8 mouse cellular contexts compared by ENCODE assay signal in the genomic region with DNA sequence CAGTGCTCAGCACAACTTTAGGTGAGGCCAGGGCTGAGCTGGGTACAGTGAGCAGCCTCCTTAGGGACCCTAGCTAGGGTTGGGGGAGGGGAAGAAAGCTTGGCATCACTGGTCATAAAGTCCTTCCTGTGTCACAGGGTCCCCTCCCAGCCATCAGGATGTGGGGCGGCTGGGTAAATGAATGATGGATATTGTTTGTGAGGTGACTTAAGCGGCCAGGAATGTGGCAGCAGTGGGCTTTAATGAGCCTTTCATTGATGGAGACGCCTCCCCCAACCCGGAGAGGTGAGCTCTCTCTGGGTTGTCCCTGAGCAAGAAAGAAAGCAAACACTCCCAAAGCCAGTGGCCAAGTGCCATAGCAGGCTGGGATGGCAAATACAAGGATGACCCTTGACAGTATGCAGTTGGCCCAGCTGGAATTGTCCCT. TPM values are rescaled to one million over a fixed set of nuclear protein-coding genes. Genes with fewer than 3 reads are reported as not detected.
DNase-seq lines count a peak whose midpoint lies in the region; ATAC-seq and TF ChIP-seq lines count a peak whose summit lies in the region.

No protein-coding gene starts in this region.

- H3K4me1 ChIP-seq in E14TG2a.4 (replicated peaks; ENCODE audit: low read depth, low read length) = peaks cover 99% of the 10 kb centered on the region
- peaks cover 58% of the 10 kb centered on the region for H3K4me1 ChIP-seq in hindbrain, embryonic 12.5 days
- peaks cover 73% of the 10 kb centered on the region for H3K4me1 ChIP-seq in limb, embryonic 15.5 days
- H3K4me1 ChIP-seq in neural tube, embryonic 15.5 days = peaks cover 71% of the 10 kb centered on the region

- peak; percentile 74 for DNase-seq in embryo, embryonic 11 days
- DNase-seq in left cerebral cortex, postnatal 4 days = no peak
- DNase-seq in spleen, postnatal 14 days (ENCODE audit: low spot score in 2 of 2) = no peak
- DNase-seq in cerebellum, adult 9-11 months = no peak

- WGBS in hindbrain, embryonic 12.5 days = 7% methylated on average over 4 of the region's 4 CpGs
- 12% methylated on average over 4 of the region's 4 CpGs for WGBS in limb, embryonic 15.5 days
- 7% methylated on average over 4 of the region's 4 CpGs for WGBS in neural tube, embryonic 15.5 days

- no peak for TF ChIP-seq CTCF in E14TG2a.4 (conservative IDR thresholded peaks at IDR 0.05; ENCODE audit: low read length)

- peak overlapping the region; percentile 23 for H3K4me2 ChIP-seq in hindbrain, embryonic 12.5 days (replicated peaks)
- H3K4me2 ChIP-seq in limb, embryonic 15.5 days = peak overlapping the region; percentile 14; the same call in 1 of the 2 replicates
- no peak overlapping the region for H3K4me2 ChIP-seq in neural tube, embryonic 15.5 days

- H3K4me3 ChIP-seq in E14TG2a.4 (replicated peaks; ENCODE audit: low read length) = peak overlapping the region; percentile 37
- H3K4me3 ChIP-seq in hindbrain, embryonic 12.5 days = no peak overlapping the region
- no peak overlapping the region for H3K4me3 ChIP-seq in limb, embryonic 15.5 days
- no peak overlapping the region for H3K4me3 ChIP-seq in neural tube, embryonic 15.5 days (replicated peaks)

- H3K36me3 ChIP-seq in E14TG2a.4 (ENCODE audit: insufficient read depth, low read length) = peaks cover 94% of the 10 kb centered on the region
- H3K36me3 ChIP-seq in hindbrain, embryonic 12.5 days = 0 out of 2 replicates have a peak, but pooled peaks cover 3% of the 10 kb centered on the region
- 0 out of 2 replicates have a peak, but pooled peaks cover 2% of the 10 kb centered on the region for H3K36me3 ChIP-seq in limb, embryonic 15.5 days
- no peaks in the 10 kb centered on the region for H3K36me3 ChIP-seq in neural tube, embryonic 15.5 days

- H3K27ac ChIP-seq in hindbrain, embryonic 12.5 days = peak overlapping the region; percentile 79
- H3K27ac ChIP-seq in limb, embryonic 15.5 days = peak overlapping the region; percentile 91
- H3K27ac ChIP-seq in neural tube, embryonic 15.5 days (replicated peaks) = peak overlapping the region; percentile 71

- no peaks in the 10 kb centered on the region for H3K9me3 ChIP-seq in E14TG2a.4 (ENCODE audit: low read length)
- H3K9me3 ChIP-seq in hindbrain, embryonic 12.5 days (replicated peaks) = no peaks in the 10 kb centered on the region
- no peaks in the 10 kb centered on the region for H3K9me3 ChIP-seq in limb, embryonic 15.5 days
- no peaks in the 10 kb centered on the region for H3K9me3 ChIP-seq in neural tube, embryonic 15.5 days (replicated peaks)

- H3K9ac ChIP-seq in hindbrain, embryonic 12.5 days = peak overlapping the region; percentile 15; the same call in 1 of the 2 replicates
- H3K9ac ChIP-seq in limb, embryonic 15.5 days = no peak overlapping the region; the same call in 1 of the 2 replicates
- 0 out of 2 replicates have a peak overlapping the region, but pooled peaks have one; percentile 14 for H3K9ac ChIP-seq in neural tube, embryonic 15.5 days (replicated peaks)

- ATAC-seq in hindbrain, embryonic 12.5 days (ENCODE audit: low FRiP score) = peak; percentile 29; the same call in 1 of the 2 replicates
- ATAC-seq in limb, embryonic 15.5 days (ENCODE audit: insufficient number of reproducible peaks, low FRiP score, low TSS enrichment, low read depth) = 0 out of 2 replicates have a peak, but pooled peaks have one; percentile 50
- ATAC-seq in neural tube, embryonic 15.5 days (ENCODE audit: low FRiP score) = no peak

- H3K27me3 ChIP-seq in E14TG2a.4 (ENCODE audit: insufficient read depth, low read length) = no peaks in the 10 kb centered on the region
- no peaks in the 10 kb centered on the region for H3K27me3 ChIP-seq in hindbrain, embryonic 12.5 days
- H3K27me3 ChIP-seq in limb, embryonic 15.5 days = no peaks in the 10 kb centered on the region
- H3K27me3 ChIP-seq in neural tube, embryonic 15.5 days (replicated peaks) = no peaks in the 10 kb centered on the region

- intact Hi-C loops in left cerebral cortex, postnatal 4 days (cut with DNase I) = no loop called here

RNA-seq across cellular contexts. Expression of a gene that starts 38.3 kb away (rescaled TPM):
- 194 and 200 TPM in 2 replicates for polyA plus RNA-seq in hindbrain, embryonic 12.5 days (2016; fragmentation: Nextera tagmentation; extraction: Ambion mirVana)
- polyA plus RNA-seq in limb, embryonic 15.5 days (2015; fragmentation: Nextera tagmentation; extraction: Ambion mirVana) = 347 and 359 TPM in 2 replicates
- polyA plus RNA-seq in neural tube, embryonic 15.5 days (2015; fragmentation: Nextera tagmentation; extraction: Ambion mirVana) = 141 and 177 TPM in 2 replicates
- 100 to 1,000 TPM; 129 to 134 TPM for total RNA-seq in left cerebral cortex, postnatal 4 days (2021)

RNA-seq across cellular contexts. Expression of a gene that starts 42.7 kb away (rescaled TPM):
- polyA plus RNA-seq in hindbrain, embryonic 12.5 days (2016; fragmentation: Nextera tagmentation; extraction: Ambion mirVana) = 0.34 and 0.78 TPM in 2 replicates
- polyA plus RNA-seq in limb, embryonic 15.5 days (2015; fragmentation: Nextera tagmentation; extraction: Ambion mirVana) = 0.97 and 1.3 TPM in 2 replicates
- 0.35 and 0.60 TPM in 2 replicates for polyA plus RNA-seq in neural tube, embryonic 15.5 days (2015; fragmentation: Nextera tagmentation; extraction: Ambion mirVana)
- under 1 TPM; 0.18 to 0.52 TPM for total RNA-seq in left cerebral cortex, postnatal 4 days (2021)

RNA-seq across cellular contexts. Expression of a gene that starts 57.8 kb away (rescaled TPM):
- 298 and 331 TPM in 2 replicates for polyA plus RNA-seq in hindbrain, embryonic 12.5 days (2016; fragmentation: Nextera tagmentation; extraction: Ambion mirVana)
- polyA plus RNA-seq in limb, embryonic 15.5 days (2015; fragmentation: Nextera tagmentation; extraction: Ambion mirVana) = 372 and 387 TPM in 2 replicates
- 306 and 324 TPM in 2 replicates for polyA plus RNA-seq in neural tube, embryonic 15.5 days (2015; fragmentation: Nextera tagmentation; extraction: Ambion mirVana)
- total RNA-seq in left cerebral cortex, postnatal 4 days (2021) = 100 to 1,000 TPM; 212 to 213 TPM

RNA-seq across cellular contexts. Expression of a gene that starts 58.0 kb away (rescaled TPM):
- 4.9 and 5.4 TPM in 2 replicates for polyA plus RNA-seq in hindbrain, embryonic 12.5 days (2016; fragmentation: Nextera tagmentation; extraction: Ambion mirVana)
- polyA plus RNA-seq in limb, embryonic 15.5 days (2015; fragmentation: Nextera tagmentation; extraction: Ambion mirVana) = 7.2 and 7.6 TPM in 2 replicates
- 10.3 and 19.2 TPM in 2 replicates for polyA plus RNA-seq in neural tube, embryonic 15.5 days (2015; fragmentation: Nextera tagmentation; extraction: Ambion mirVana)
- total RNA-seq in left cerebral cortex, postnatal 4 days (2021) = 10 to 100 TPM; 12.9 to 14.7 TPM
